Mouse (Mus musculus) urinary bladder, adult 2 months (tissue): Measurements from ENCODE around the gene Aicda. TPM values are rescaled to one million over a fixed set of nuclear protein-coding genes. Genes with fewer than 3 reads are reported as not detected.

Experiments used
- DNase-seq: peaks from one replicate; pipeline ENCODE4 v3.0.0; 2022; ENCODE audit warnings: low spot score
- polyA plus RNA-seq: library from polyadenylated mRNA; depleted of rRNA; stranded (reverse); fragments of >200 nt; gene quantifications from 2 replicates; pipeline ENCODE4 v1.2.3, GENCODE M21; 2012; rRNA removed

Gene Aicda
- polyA plus RNA-seq, 1 experiment: not detected

DNA sequence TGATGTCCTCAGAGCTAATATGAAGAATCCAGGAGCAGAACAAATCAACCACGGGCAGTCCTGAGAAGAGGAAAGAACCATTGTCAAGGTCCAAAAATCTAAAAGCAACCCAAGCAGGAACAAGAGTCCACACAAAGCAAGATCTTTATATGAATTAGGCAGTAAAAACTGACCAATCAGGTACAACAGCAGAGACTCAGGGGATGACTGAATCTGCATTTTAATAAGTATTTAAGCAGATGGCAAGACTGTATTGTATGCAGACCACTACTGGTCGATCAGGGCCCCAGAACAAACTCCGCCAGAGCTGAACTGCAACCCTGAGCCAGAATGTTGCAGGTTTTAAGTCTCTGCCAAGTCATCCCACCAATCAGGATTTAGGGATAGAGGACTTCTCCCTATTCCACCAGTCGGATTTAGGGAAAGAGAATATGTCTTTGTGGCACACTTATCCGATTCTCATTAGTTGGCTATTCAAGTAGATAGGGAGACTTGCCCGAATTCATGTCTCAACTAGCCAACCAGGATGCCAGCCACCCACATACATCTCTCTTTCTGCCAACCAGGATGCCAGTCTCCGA, 46.6 kb downstream of the Aicda start:
- no peak for DNase-seq

DNA sequence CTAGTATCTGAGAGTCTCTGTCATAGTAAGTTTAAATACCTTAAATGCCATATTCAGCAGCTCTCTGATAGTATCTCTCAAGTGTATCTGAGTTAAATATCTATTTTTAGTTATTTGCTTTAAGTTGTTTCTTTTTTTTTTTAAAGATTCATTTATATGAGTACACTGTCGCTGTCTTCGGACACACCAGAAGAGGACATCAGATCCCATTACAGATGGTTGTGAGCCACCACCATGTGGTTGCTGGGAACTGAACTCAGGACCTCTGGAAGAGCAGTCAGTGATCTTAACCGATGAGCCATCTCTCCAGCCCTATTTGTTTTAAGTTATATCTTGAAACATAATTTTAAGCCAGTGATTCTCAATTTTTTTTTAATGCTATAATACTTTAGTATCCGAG, 47.4 kb downstream of the Aicda start:
- no peak for DNase-seq

DNA sequence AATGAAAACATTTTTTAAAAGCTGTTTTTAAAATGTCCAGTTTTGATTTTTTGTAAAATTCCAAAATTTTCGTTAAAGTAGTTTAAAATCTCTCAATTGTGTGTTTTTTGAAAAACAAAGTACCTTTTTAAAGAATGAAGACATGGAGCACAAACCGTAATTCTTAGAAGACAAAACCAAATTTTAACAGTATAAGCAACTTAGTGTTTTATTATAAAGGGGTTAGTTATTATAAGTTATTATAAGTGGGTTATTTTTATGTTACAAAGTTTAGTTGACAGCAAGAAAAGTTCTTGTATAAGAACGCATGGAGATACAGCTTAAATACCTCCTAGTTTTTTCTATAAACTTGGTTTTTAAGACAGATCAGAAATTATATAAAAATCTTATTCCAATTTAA, 48.0 kb downstream of the Aicda start:
- no peak for DNase-seq

GRCm38 (mm10) chr6:122602242-122602991, 48.8 kb downstream of the Aicda start, which contains the start of gene Apobec1:
Gene Apobec1, minus strand, starts transcription at chr6:122602444.
- peak; percentile 49 for DNase-seq

GRCm38 (mm10) chr6:122602992-122603322, 49.4 kb downstream of the Aicda start:
- DNase-seq: no peak

DNA sequence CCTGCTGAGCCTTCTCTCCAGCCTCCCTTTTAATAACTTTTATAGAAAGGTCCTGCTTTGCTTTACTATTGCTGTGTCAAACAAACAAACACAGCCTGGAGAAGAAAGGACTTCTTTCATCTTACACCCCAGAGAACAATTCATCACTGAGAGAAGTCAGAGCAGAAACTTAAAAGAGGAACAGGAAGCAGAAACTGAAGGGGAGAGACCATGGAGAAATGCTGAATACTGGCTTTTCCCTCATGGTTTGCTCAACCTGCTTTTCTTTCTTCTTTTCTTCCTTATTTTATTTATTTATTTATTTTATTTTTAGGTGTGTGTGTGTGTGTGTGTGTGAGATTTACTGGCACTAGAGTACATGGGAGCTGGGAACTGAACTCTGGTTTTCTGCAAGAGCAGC, 50.7 kb downstream of the Aicda start:
- DNase-seq: no peak

- no peak for DNase-seq
These were observed 51.9 kb downstream of the Aicda start for GRCm38 (mm10) chr6:122605483-122605882.

DNA sequence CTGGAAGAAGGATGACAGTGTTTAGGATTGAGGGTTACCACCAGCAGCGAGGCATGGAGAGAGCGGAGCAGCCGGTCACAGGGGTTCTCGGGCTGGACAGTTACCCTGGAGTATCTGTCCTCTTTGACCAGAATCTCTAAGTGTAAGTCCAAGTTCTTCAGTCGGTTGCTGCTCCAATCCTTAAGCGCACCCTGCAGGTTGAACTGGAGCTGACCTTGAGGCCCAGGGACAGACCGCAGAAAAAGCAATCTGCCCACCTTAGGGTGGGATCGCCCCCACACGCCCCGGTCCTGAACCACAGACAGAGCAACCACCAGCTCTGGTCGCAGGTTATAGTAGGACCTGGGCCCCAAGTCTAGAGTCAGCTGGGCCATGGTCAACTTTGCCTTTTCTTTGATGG, 53.1 kb downstream of the Aicda start:
- no peak for DNase-seq

- no peak for DNase-seq
These were observed 54.1 kb downstream of the Aicda start for GRCm38 (mm10) chr6:122607700-122608099.

- no peak for DNase-seq
These were observed 55.1 kb downstream of the Aicda start for GRCm38 (mm10) chr6:122608434-122609376.

DNA sequence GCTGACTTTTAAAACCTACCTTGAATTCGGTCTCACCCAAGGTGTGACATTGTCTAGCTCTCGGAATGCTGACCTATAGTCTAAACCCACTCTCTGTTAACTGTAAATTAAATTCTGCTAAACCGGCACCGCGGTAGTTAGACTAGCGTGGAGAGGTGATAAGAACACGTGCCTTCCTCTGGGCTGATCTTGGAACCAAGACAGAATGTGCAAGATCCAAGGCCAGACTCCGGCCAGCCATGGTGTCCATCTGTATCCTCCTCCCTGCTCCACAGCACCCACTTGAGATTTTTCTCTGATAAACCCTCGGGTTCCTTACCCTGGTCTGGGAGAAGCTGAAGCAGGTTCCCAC, 55.8 kb downstream of the Aicda start:
- no peak for DNase-seq

GRCm38 (mm10) chr6:122609771-122610170, 56.2 kb downstream of the Aicda start, which contains the start of gene Gdf3:
Gene Gdf3, minus strand, starts transcription at chr6:122610087.
- no peak for DNase-seq

DNA sequence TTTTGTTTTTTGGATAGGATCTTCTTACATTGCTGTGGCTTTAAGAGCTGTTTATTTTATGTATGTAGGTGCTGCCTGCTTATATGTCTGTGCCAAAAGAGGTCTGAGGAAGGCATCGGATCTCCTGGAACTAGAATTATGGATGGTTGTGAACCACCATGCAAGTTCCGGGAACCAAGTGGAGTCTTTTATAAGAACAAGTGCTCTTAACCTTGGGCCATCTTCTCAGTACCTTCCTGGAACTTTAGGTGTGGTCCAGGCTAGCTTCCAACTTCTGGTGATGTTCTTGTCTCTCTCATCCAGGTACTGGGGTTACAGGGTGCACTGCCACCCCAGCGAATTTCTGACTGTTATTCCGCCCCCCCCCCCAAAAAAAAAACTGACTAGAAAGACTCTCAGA, 58.8 kb downstream of the Aicda start:
- DNase-seq: no peak

Other genes with a start within 250 kb of the Aicda start
- gene M6pr, start 245.1 kb upstream of the Aicda start, polyA plus RNA-seq: 115 and 117 TPM in 2 replicates
- gene Phc1, start 213.2 kb upstream of the Aicda start, polyA plus RNA-seq: 8.6 and 14.8 TPM in 2 replicates
- gene Rimklb, start 55.0 kb upstream of the Aicda start, polyA plus RNA-seq: 0.51 and 0.93 TPM in 2 replicates
- gene Mfap5, start 48.0 kb upstream of the Aicda start, polyA plus RNA-seq: 117 and 143 TPM in 2 replicates
- gene Apobec1, start 48.6 kb downstream of the Aicda start, polyA plus RNA-seq: 22.5 and 30.4 TPM in 2 replicates
- 0.04 TPM in 1 of 2 replicates, not detected in the other for gene Gdf3, start 56.3 kb downstream of the Aicda start, polyA plus RNA-seq
- 0.27 and 0.29 TPM in 2 replicates for gene Dppa3, start 72.6 kb downstream of the Aicda start, polyA plus RNA-seq
- 0.07 and 0.12 TPM in 2 replicates for gene Nanog, start 153.7 kb downstream of the Aicda start, polyA plus RNA-seq
- gene Slc2a3, start 247.8 kb downstream of the Aicda start, polyA plus RNA-seq: 5.1 and 5.9 TPM in 2 replicates